Mouse (Mus musculus) embryonic fibroblast, embryonic 13.5 days (primary cell): ENCODE data around the gene Nptn.

Experiments
- CTCF ChIP-seq: IDR thresholded peaks from 2 replicates; pipeline ENCODE4 v1.5.1; 2011; ENCODE audit warnings: mild to moderate bottlenecking, control low read depth, low read length, moderate library complexity, borderline replicate concordance; ENCODE audit not compliant: insufficient read depth
- POLR2A ChIP-seq: IDR thresholded peaks from 2 replicates; pipeline ENCODE4 v1.6.1; 2011; ENCODE audit warnings: low read depth, mild to moderate bottlenecking, control low read depth, low read length, moderate library complexity

DNA sequence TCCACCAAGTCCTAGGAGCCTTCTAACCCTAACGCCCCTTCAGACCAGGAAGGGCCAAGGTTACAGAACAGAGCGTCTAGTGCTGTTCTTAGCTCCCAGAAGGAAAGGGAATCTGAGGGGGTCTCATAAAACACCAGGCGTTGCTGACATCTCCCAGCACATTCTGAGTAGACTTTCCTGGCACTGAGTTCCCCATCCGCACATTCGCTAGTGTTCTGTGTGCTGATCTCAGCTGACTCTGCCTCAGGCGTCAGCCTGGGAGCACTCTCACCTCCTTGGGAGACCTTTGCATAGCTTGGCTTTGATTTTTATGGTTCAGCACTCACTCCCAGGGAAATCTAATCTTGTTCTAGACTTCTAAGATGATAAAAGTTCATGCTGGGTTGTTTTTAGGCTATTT, 93.3 kb downstream of the Nptn start:
- no peak for TF ChIP-seq CTCF
- no peak for TF ChIP-seq POLR2A
